18 mouse cellular contexts compared by ENCODE assay signal in genomic region chr17:23965805-23966425, GRCm38 (mm10). TPM values are rescaled to one million over a fixed set of nuclear protein-coding genes. Genes with fewer than 3 reads are reported as not detected.
DNase-seq lines count a peak whose midpoint lies in the region; ATAC-seq and TF ChIP-seq lines count a peak whose summit lies in the region.
"Had no signal": no experiment of that assay in that cellular context is flagged by ENCODE, and none has a peak within 500 bp of the region (broad histone marks: within the 10 kb centered on the region; RNA-seq: fewer than 3 reads in every experiment).

No protein-coding gene starts in this region.

- H3K36me3 ChIP-seq in midbrain, embryonic 13.5 days, result no peaks in the 10 kb centered on the region
- H3K36me3 ChIP-seq in midbrain, postnatal 0 days (ENCODE audit: insufficient read depth, low read length), result no peaks in the 10 kb centered on the region
- H3K36me3 ChIP-seq: embryonic facial prominence, embryonic 15.5 days; hindbrain, embryonic 12.5 days; kidney, embryonic 15.5 days; limb, embryonic 13.5 days; neural tube, embryonic 15.5 days had no signal

- 28% methylated on average over 6 of the region's 6 CpGs for WGBS in midbrain, embryonic 13.5 days
- WGBS in midbrain, postnatal 0 days, result 29% methylated on average over 6 of the region's 6 CpGs

- H3K4me3 ChIP-seq in midbrain, embryonic 13.5 days (replicated peaks), result no peak overlapping the region
- no peak overlapping the region for H3K4me3 ChIP-seq in midbrain, postnatal 0 days (ENCODE audit: low read depth, low read length)
- H3K4me3 ChIP-seq: embryonic facial prominence, embryonic 15.5 days; hindbrain, embryonic 12.5 days; kidney, embryonic 15.5 days; limb, embryonic 13.5 days; neural tube, embryonic 15.5 days had no signal

- H3K9ac ChIP-seq in midbrain, embryonic 13.5 days (replicated peaks), result no peak overlapping the region
- no peak overlapping the region for H3K9ac ChIP-seq in midbrain, postnatal 0 days (replicated peaks; ENCODE audit: low read length, poor library complexity, severe bottlenecking)
- H3K9ac ChIP-seq: embryonic facial prominence, embryonic 15.5 days; hindbrain, embryonic 12.5 days; kidney, embryonic 15.5 days; limb, embryonic 13.5 days; liver, postnatal 0 days; neural tube, embryonic 15.5 days had no signal

- ATAC-seq in cerebellum, adult (ENCODE audit: insufficient number of reproducible peaks, low FRiP score, low TSS enrichment), result no peak
- ATAC-seq in midbrain, embryonic 13.5 days, result peak; percentile 60; the same call in 1 of the 2 replicates
- ATAC-seq in midbrain, postnatal 0 days (ENCODE audit: low FRiP score), result no peak

- no peak for TF ChIP-seq CTCF in midbrain, postnatal 0 days (IDR thresholded peaks at IDR 0.05)

- no peak overlapping the region for H3K4me2 ChIP-seq in midbrain, embryonic 13.5 days (replicated peaks)
- no peak overlapping the region for H3K4me2 ChIP-seq in midbrain, postnatal 0 days (ENCODE audit: low read depth, low read length, poor library complexity, severe bottlenecking)
- H3K4me2 ChIP-seq: embryonic facial prominence, embryonic 15.5 days; hindbrain, embryonic 12.5 days; kidney, embryonic 15.5 days; limb, embryonic 13.5 days; neural tube, embryonic 15.5 days had no signal

- H3K4me1 ChIP-seq in midbrain, embryonic 13.5 days (replicated peaks), result peaks cover 7% of the 10 kb centered on the region
- H3K4me1 ChIP-seq in midbrain, postnatal 0 days (ENCODE audit: insufficient read depth, low read length), result no peaks in the 10 kb centered on the region
- H3K4me1 ChIP-seq: embryonic facial prominence, embryonic 15.5 days; hindbrain, embryonic 12.5 days; kidney, embryonic 15.5 days; limb, embryonic 13.5 days; neural tube, embryonic 15.5 days had no signal

- H3K9me3 ChIP-seq in midbrain, embryonic 13.5 days, result no peaks in the 10 kb centered on the region
- H3K9me3 ChIP-seq in midbrain, postnatal 0 days (ENCODE audit: low read length), result no peaks in the 10 kb centered on the region
- H3K9me3 ChIP-seq: embryonic facial prominence, embryonic 15.5 days; hindbrain, embryonic 12.5 days; kidney, embryonic 15.5 days; limb, embryonic 13.5 days; neural tube, embryonic 15.5 days had no signal

- no peaks in the 10 kb centered on the region for H3K27me3 ChIP-seq in midbrain, embryonic 13.5 days
- no peaks in the 10 kb centered on the region for H3K27me3 ChIP-seq in midbrain, postnatal 0 days (ENCODE audit: insufficient read depth, low read length)
- H3K27me3 ChIP-seq: hindbrain, embryonic 12.5 days; kidney, embryonic 15.5 days; limb, embryonic 13.5 days; neural tube, embryonic 15.5 days had no signal

- intact Hi-C loops in heart, postnatal 25 days (cut with DNase I), result loop anchor here (5.0 kb wide), 1 partner anchor 46 kb away; no protein-coding TSS in a partner anchor

- H3K27ac ChIP-seq in midbrain, embryonic 13.5 days, result no peak overlapping the region
- no peak overlapping the region for H3K27ac ChIP-seq in midbrain, postnatal 0 days (ENCODE audit: low read depth, low read length)
- H3K27ac ChIP-seq: embryonic facial prominence, embryonic 15.5 days; hindbrain, embryonic 12.5 days; kidney, embryonic 15.5 days; limb, embryonic 13.5 days; neural tube, embryonic 15.5 days had no signal

- peak; percentile 48 for DNase-seq in cerebellum, adult 11-12 months
- DNase-seq in midbrain, postnatal 0 days (ENCODE audit: low spot score), result no peak
- peak; percentile 33 to 45 for DNase-seq in cerebellum, postnatal 14 days
- DNase-seq in layer of hippocampus, postnatal 36 days, result peak; percentile 22 to 26
- no peak for DNase-seq in kidney, adult 11 months
- no peak for DNase-seq in heart, postnatal 25 days (ENCODE audit: low spot score)
- DNase-seq: adrenal gland, postnatal 14 days; liver, postnatal 0 days had no signal

RNA-seq across cellular contexts. Expression of gene Sbpl, which starts 10.8 kb away (rescaled TPM):
- not detected in 2 replicates for polyA plus RNA-seq in midbrain, embryonic 13.5 days (2015; fragmentation: Nextera tagmentation; extraction: Ambion mirVana)
- total RNA-seq in midbrain, postnatal 0 days (2014; rRNA removed), result not detected in 2 replicates
- polyA plus RNA-seq in midbrain, postnatal 0 days (2015; fragmentation: Nextera tagmentation; extraction: Ambion mirVana), result not detected in 2 replicates
- total RNA-seq in layer of hippocampus, postnatal 36 days (2021), result not detected
- total RNA-seq in heart, postnatal 25 days (2021), result not detected
- total RNA-seq: adrenal gland, postnatal 14 days; gastrocnemius, postnatal 4 days; left cerebral cortex, adult 18-20 months had no signal
- polyA plus RNA-seq: embryonic facial prominence, embryonic 15.5 days; heart, embryonic 14.5 days; hindbrain, embryonic 12.5 days; kidney, embryonic 15.5 days; limb, embryonic 13.5 days; liver, postnatal 0 days; neural tube, embryonic 15.5 days had no signal

RNA-seq across cellular contexts. Expression of gene Prss30, which starts 14.5 kb away (rescaled TPM):
- not detected in 2 replicates for polyA plus RNA-seq in midbrain, embryonic 13.5 days (2015; fragmentation: Nextera tagmentation; extraction: Ambion mirVana)
- total RNA-seq in midbrain, postnatal 0 days (2014; rRNA removed), result 1.8 TPM in 1 of 2 replicates, not detected in the other
- polyA plus RNA-seq in midbrain, postnatal 0 days (2015; fragmentation: Nextera tagmentation; extraction: Ambion mirVana), result 0.15 and 0.17 TPM in 2 replicates
- total RNA-seq in layer of hippocampus, postnatal 36 days (2021), result not detected
- total RNA-seq in heart, postnatal 25 days (2021), result not detected
- total RNA-seq: gastrocnemius, postnatal 4 days had no signal
- polyA plus RNA-seq: embryonic facial prominence, embryonic 15.5 days; hindbrain, embryonic 12.5 days; limb, embryonic 13.5 days; neural tube, embryonic 15.5 days had no signal

RNA-seq across cellular contexts. Expression of gene Sbp, which starts 24.4 kb away (rescaled TPM):
- not detected in 2 replicates for polyA plus RNA-seq in midbrain, embryonic 13.5 days (2015; fragmentation: Nextera tagmentation; extraction: Ambion mirVana)
- total RNA-seq in midbrain, postnatal 0 days (2014; rRNA removed), result not detected in 2 replicates
- polyA plus RNA-seq in midbrain, postnatal 0 days (2015; fragmentation: Nextera tagmentation; extraction: Ambion mirVana), result not detected in 2 replicates
- not detected for total RNA-seq in layer of hippocampus, postnatal 36 days (2021)
- total RNA-seq in heart, postnatal 25 days (2021), result not detected
- total RNA-seq: adrenal gland, postnatal 14 days; gastrocnemius, postnatal 4 days; left cerebral cortex, adult 18-20 months had no signal
- polyA plus RNA-seq: embryonic facial prominence, embryonic 15.5 days; heart, embryonic 14.5 days; hindbrain, embryonic 12.5 days; kidney, embryonic 15.5 days; limb, embryonic 13.5 days; liver, postnatal 0 days; neural tube, embryonic 15.5 days had no signal

RNA-seq across cellular contexts. Expression of gene Prss22, which starts 32.0 kb away (rescaled TPM):
- 0.12 TPM in 1 of 2 replicates, not detected in the other for polyA plus RNA-seq in midbrain, embryonic 13.5 days (2015; fragmentation: Nextera tagmentation; extraction: Ambion mirVana)
- total RNA-seq in midbrain, postnatal 0 days (2014; rRNA removed), result not detected in 2 replicates
- 0.17 TPM in 1 of 2 replicates, not detected in the other for polyA plus RNA-seq in midbrain, postnatal 0 days (2015; fragmentation: Nextera tagmentation; extraction: Ambion mirVana)
- total RNA-seq in layer of hippocampus, postnatal 36 days (2021), result not detected
- total RNA-seq in heart, postnatal 25 days (2021), result not detected
- total RNA-seq: adrenal gland, postnatal 14 days; gastrocnemius, postnatal 4 days had no signal
- polyA plus RNA-seq: heart, embryonic 14.5 days; liver, postnatal 0 days; neural tube, embryonic 15.5 days had no signal

RNA-seq across cellular contexts. Expression of gene Dcpp3, which starts 48.7 kb away (rescaled TPM):
- not detected in 2 replicates for polyA plus RNA-seq in midbrain, embryonic 13.5 days (2015; fragmentation: Nextera tagmentation; extraction: Ambion mirVana)
- total RNA-seq in midbrain, postnatal 0 days (2014; rRNA removed), result not detected in 2 replicates
- not detected in 2 replicates for polyA plus RNA-seq in midbrain, postnatal 0 days (2015; fragmentation: Nextera tagmentation; extraction: Ambion mirVana)
- total RNA-seq in layer of hippocampus, postnatal 36 days (2021), result not detected
- not detected for total RNA-seq in heart, postnatal 25 days (2021)
- total RNA-seq: adrenal gland, postnatal 14 days; gastrocnemius, postnatal 4 days; left cerebral cortex, adult 18-20 months had no signal
- polyA plus RNA-seq: hindbrain, embryonic 12.5 days; kidney, embryonic 15.5 days; limb, embryonic 13.5 days; liver, postnatal 0 days; neural tube, embryonic 15.5 days had no signal

Comparison
In these comparisons a context has a peak if more than half of its experiments do, and no peak if none do; other contexts are left out.
1. DNase-seq: peak in cerebellum, adult 11-12 months (single experiment), cerebellum, postnatal 14 days (2 of 2) and layer of hippocampus, postnatal 36 days (2 of 2); none in midbrain, postnatal 0 days (single experiment), kidney, adult 11 months (single experiment) and heart, postnatal 25 days (single experiment).